Mouse (Mus musculus): Measurements from ENCODE around the gene Gm9903. TPM values are rescaled to one million over a fixed set of nuclear protein-coding genes. Genes with fewer than 3 reads are reported as not detected.

Gene Gm9903
- polyA plus RNA-seq (2014; fragmentation: Nextera tagmentation; extraction: Ambion mirVana), result 0.44 and 0.62 TPM in 2 replicates

- peak within 1 kb of the TSS; percentile 72 for H3K27ac ChIP-seq (ENCODE audit: low read depth, low read length)
- ATAC-seq (ENCODE audit: low FRiP score), result peak; percentile 96
- under 1% methylated on average over 92 of the region's 99 CpGs for WGBS
Measured at GRCm38 (mm10) chr5:33629301-33629987, at the start of gene Gm9903, which contains the start of gene Fam53a. Gene Gm9903, plus strand, starts transcription at chr5:33629925. Gene Fam53a, minus strand, starts transcription at chr5:33629635.

GRCm38 (mm10) chr5:33580336-33580735 lies 49.4 kb upstream of the Gm9903 start:
- 79% methylated on average over 1 of the region's 1 CpGs for WGBS
- no peak for ATAC-seq (ENCODE audit: low FRiP score)

More at GRCm38 (mm10) chr5:33629301-33629987, at the start of gene Gm9903, which contains the start of gene Fam53a:
- no peaks in the 10 kb centered on the region for H3K27me3 ChIP-seq (ENCODE audit: control insufficient read depth, insufficient read depth, low read length)
- H3K4me3 ChIP-seq (ENCODE audit: low read depth, low read length), result peak within 1 kb of the TSS; percentile 81
- H3K4me2 ChIP-seq, result peak within 1 kb of the TSS; percentile 84
- peaks cover 9% of the 10 kb centered on the region for H3K4me1 ChIP-seq (ENCODE audit: control insufficient read depth, insufficient read depth, low read length)
- H3K9ac ChIP-seq (ENCODE audit: low read length), result peak within 1 kb of the TSS; percentile 74
- H3K9me3 ChIP-seq (ENCODE audit: control insufficient read depth, low read length), result no peaks in the 10 kb centered on the region
- no peaks in the 10 kb centered on the region; the same call in 1 of the 2 replicates for H3K36me3 ChIP-seq (ENCODE audit: control insufficient read depth, insufficient read depth, low read length)
- peak; percentile 100 for DNase-seq (ENCODE audit: low spot score, missing footprints)

GRCm38 (mm10) chr5:33587498-33588058 lies 42.1 kb upstream of the Gm9903 start:
- H3K9ac ChIP-seq (ENCODE audit: low read length), result no peak overlapping the region
- DNase-seq (ENCODE audit: low spot score, missing footprints), result no peak
- no peak overlapping the region for H3K4me3 ChIP-seq (ENCODE audit: low read depth, low read length)
- no peaks in the 10 kb centered on the region for H3K27me3 ChIP-seq (ENCODE audit: control insufficient read depth, insufficient read depth, low read length)
- H3K36me3 ChIP-seq (ENCODE audit: control insufficient read depth, insufficient read depth, low read length), result no peaks in the 10 kb centered on the region
- 84% methylated on average over 18 of the region's 18 CpGs for WGBS
- no peak overlapping the region for H3K27ac ChIP-seq (ENCODE audit: low read depth, low read length)
- H3K4me2 ChIP-seq, result no peak overlapping the region
- no peaks in the 10 kb centered on the region for H3K9me3 ChIP-seq (ENCODE audit: control insufficient read depth, low read length)
- ATAC-seq (ENCODE audit: low FRiP score), result no peak
- no peaks in the 10 kb centered on the region for H3K4me1 ChIP-seq (ENCODE audit: control insufficient read depth, insufficient read depth, low read length)

More at GRCm38 (mm10) chr5:33580336-33580735, 49.4 kb upstream of the Gm9903 start:
- Histone ChIP-seq H3K27me3 (ENCODE audit: control insufficient read depth, insufficient read depth, low read length) (no peaks in the 10 kb centered on the region), H3K4me3 (ENCODE audit: low read depth, low read length) (no peak overlapping the region), H3K27ac (ENCODE audit: low read depth, low read length) (no peak overlapping the region), H3K9me3 (ENCODE audit: control insufficient read depth, low read length) (no peaks in the 10 kb centered on the region), H3K4me2 (no peak overlapping the region), H3K4me1 (ENCODE audit: control insufficient read depth, insufficient read depth, low read length) (no peaks in the 10 kb centered on the region), H3K9ac (ENCODE audit: low read length) (no peak overlapping the region), H3K36me3 (ENCODE audit: control insufficient read depth, insufficient read depth, low read length) (no peaks in the 10 kb centered on the region)
- DNase-seq (ENCODE audit: low spot score, missing footprints), result no peak

GRCm38 (mm10) chr5:33588066-33588465 lies 41.7 kb upstream of the Gm9903 start:
- Histone ChIP-seq H3K9me3 (ENCODE audit: control insufficient read depth, low read length) (no peaks in the 10 kb centered on the region), H3K4me2 (no peak overlapping the region), H3K9ac (ENCODE audit: low read length) (no peak overlapping the region), H3K27me3 (ENCODE audit: control insufficient read depth, insufficient read depth, low read length) (no peaks in the 10 kb centered on the region), H3K27ac (ENCODE audit: low read depth, low read length) (no peak overlapping the region), H3K36me3 (ENCODE audit: control insufficient read depth, insufficient read depth, low read length) (no peaks in the 10 kb centered on the region), H3K4me3 (ENCODE audit: low read depth, low read length) (no peak overlapping the region), H3K4me1 (ENCODE audit: control insufficient read depth, insufficient read depth, low read length) (no peaks in the 10 kb centered on the region)
- WGBS, result 80% methylated on average over 3 of the region's 3 CpGs
- ATAC-seq (ENCODE audit: low FRiP score) (no peak), DNase-seq (ENCODE audit: low spot score, missing footprints) (no peak)

- Histone ChIP-seq H3K9me3 (ENCODE audit: control insufficient read depth, low read length) (no peaks in the 10 kb centered on the region), H3K36me3 (ENCODE audit: control insufficient read depth, insufficient read depth, low read length) (no peaks in the 10 kb centered on the region), H3K4me1 (ENCODE audit: control insufficient read depth, insufficient read depth, low read length) (no peaks in the 10 kb centered on the region), H3K27ac (ENCODE audit: low read depth, low read length) (no peak overlapping the region), H3K9ac (ENCODE audit: low read length) (no peak overlapping the region), H3K27me3 (ENCODE audit: control insufficient read depth, insufficient read depth, low read length) (no peaks in the 10 kb centered on the region), H3K4me2 (no peak overlapping the region), H3K4me3 (ENCODE audit: low read depth, low read length) (no peak overlapping the region)
- ATAC-seq (ENCODE audit: low FRiP score) (0 out of 2 replicates have a peak, but pooled peaks have one; percentile 58), DNase-seq (ENCODE audit: low spot score, missing footprints) (peak; percentile 96)
- 67% methylated on average over 5 of the region's 5 CpGs for WGBS
Measured at GRCm38 (mm10) chr5:33589221-33589888, 40.4 kb upstream of the Gm9903 start.

GRCm38 (mm10) chr5:33593620-33594019 lies 36.1 kb upstream of the Gm9903 start:
- Histone ChIP-seq H3K9ac (ENCODE audit: low read length) (no peak overlapping the region), H3K27ac (ENCODE audit: low read depth, low read length) (no peak overlapping the region), H3K4me2 (no peak overlapping the region), H3K4me3 (ENCODE audit: low read depth, low read length) (no peak overlapping the region), H3K36me3 (ENCODE audit: control insufficient read depth, insufficient read depth, low read length) (no peaks in the 10 kb centered on the region), H3K27me3 (ENCODE audit: control insufficient read depth, insufficient read depth, low read length) (no peaks in the 10 kb centered on the region), H3K4me1 (ENCODE audit: control insufficient read depth, insufficient read depth, low read length) (no peaks in the 10 kb centered on the region), H3K9me3 (ENCODE audit: control insufficient read depth, low read length) (no peaks in the 10 kb centered on the region)
- 30% methylated on average over 2 of the region's 2 CpGs for WGBS
- DNase-seq (ENCODE audit: low spot score, missing footprints) (no peak), ATAC-seq (ENCODE audit: low FRiP score) (no peak)

- no peak for ATAC-seq (ENCODE audit: low FRiP score)
- Histone ChIP-seq H3K9ac (ENCODE audit: low read length) (no peak overlapping the region), H3K9me3 (ENCODE audit: control insufficient read depth, low read length) (no peaks in the 10 kb centered on the region), H3K27ac (ENCODE audit: low read depth, low read length) (no peak overlapping the region), H3K4me1 (ENCODE audit: control insufficient read depth, insufficient read depth, low read length) (no peaks in the 10 kb centered on the region), H3K4me2 (no peak overlapping the region), H3K36me3 (ENCODE audit: control insufficient read depth, insufficient read depth, low read length) (peaks cover 11% of the 10 kb centered on the region), H3K27me3 (ENCODE audit: control insufficient read depth, insufficient read depth, low read length) (no peaks in the 10 kb centered on the region), H3K4me3 (ENCODE audit: low read depth, low read length) (no peak overlapping the region)
- 86% methylated on average over 5 of the region's 5 CpGs for WGBS
- DNase-seq (ENCODE audit: low spot score, missing footprints), result no peak
Measured at GRCm38 (mm10) chr5:33605314-33605713, 24.4 kb upstream of the Gm9903 start.

- no peak overlapping the region for H3K4me3 ChIP-seq (ENCODE audit: low read depth, low read length)
- 91% methylated on average over 7 of the region's 7 CpGs for WGBS
- H3K4me2 ChIP-seq, result no peak overlapping the region
- H3K4me1 ChIP-seq (ENCODE audit: control insufficient read depth, insufficient read depth, low read length), result no peaks in the 10 kb centered on the region
- H3K9me3 ChIP-seq (ENCODE audit: control insufficient read depth, low read length), result no peaks in the 10 kb centered on the region
- ATAC-seq (ENCODE audit: low FRiP score), result no peak
- peaks cover 11% of the 10 kb centered on the region for H3K36me3 ChIP-seq (ENCODE audit: control insufficient read depth, insufficient read depth, low read length)
- no peak overlapping the region for H3K9ac ChIP-seq (ENCODE audit: low read length)
- no peak for DNase-seq (ENCODE audit: low spot score, missing footprints)
- H3K27ac ChIP-seq (ENCODE audit: low read depth, low read length), result no peak overlapping the region
- no peaks in the 10 kb centered on the region for H3K27me3 ChIP-seq (ENCODE audit: control insufficient read depth, insufficient read depth, low read length)
Measured at GRCm38 (mm10) chr5:33606631-33607030, 23.1 kb upstream of the Gm9903 start.

- Histone ChIP-seq H3K9me3 (ENCODE audit: control insufficient read depth, low read length) (no peaks in the 10 kb centered on the region), H3K4me1 (ENCODE audit: control insufficient read depth, insufficient read depth, low read length) (no peaks in the 10 kb centered on the region), H3K9ac (ENCODE audit: low read length) (no peak overlapping the region), H3K27ac (ENCODE audit: low read depth, low read length) (no peak overlapping the region), H3K4me3 (ENCODE audit: low read depth, low read length) (no peak overlapping the region), H3K27me3 (ENCODE audit: control insufficient read depth, insufficient read depth, low read length) (no peaks in the 10 kb centered on the region), H3K36me3 (ENCODE audit: control insufficient read depth, insufficient read depth, low read length) (peaks cover 14% of the 10 kb centered on the region), H3K4me2 (no peak overlapping the region)
- 94% methylated on average over 15 of the region's 15 CpGs for WGBS
- ATAC-seq (ENCODE audit: low FRiP score) (no peak), DNase-seq (ENCODE audit: low spot score, missing footprints) (no peak)
Measured at GRCm38 (mm10) chr5:33607434-33607833, 22.3 kb upstream of the Gm9903 start.
